Mouse (Mus musculus): Measurements from ENCODE around the gene Zfp366.

Gene Zfp366

GRCm38 (mm10) chr13:99226809-99227208 is 42.2 kb downstream of the Zfp366 start:
- no peak for DNase-seq (ENCODE audit: low spot score)

- DNase-seq (ENCODE audit: low spot score) = no peak
Observed at GRCm38 (mm10) chr13:99227456-99228250, 43.0 kb downstream of the Zfp366 start.

- no peak for DNase-seq (ENCODE audit: low spot score)
Observed at GRCm38 (mm10) chr13:99228821-99229570, 44.4 kb downstream of the Zfp366 start.

GRCm38 (mm10) chr13:99229641-99230494 is 45.2 kb downstream of the Zfp366 start:
- DNase-seq (ENCODE audit: low spot score) = no peak

- no peak for DNase-seq (ENCODE audit: low spot score)
Observed at GRCm38 (mm10) chr13:99230495-99230868, 45.9 kb downstream of the Zfp366 start.

- DNase-seq (ENCODE audit: low spot score) = no peak
Observed at GRCm38 (mm10) chr13:99233333-99233732, 48.7 kb downstream of the Zfp366 start.

GRCm38 (mm10) chr13:99233956-99234355 is 49.3 kb downstream of the Zfp366 start:
- no peak for DNase-seq (ENCODE audit: low spot score)

GRCm38 (mm10) chr13:99235428-99236210 is 51.0 kb downstream of the Zfp366 start:
- DNase-seq (ENCODE audit: low spot score) = no peak

- DNase-seq (ENCODE audit: low spot score) = no peak
Observed at GRCm38 (mm10) chr13:99236222-99236621, 51.6 kb downstream of the Zfp366 start.

- DNase-seq (ENCODE audit: low spot score) = no peak
Observed at GRCm38 (mm10) chr13:99237122-99237521, 52.5 kb downstream of the Zfp366 start.

GRCm38 (mm10) chr13:99237841-99238216 is 53.2 kb downstream of the Zfp366 start:
- no peak for DNase-seq (ENCODE audit: low spot score)

GRCm38 (mm10) chr13:99238217-99239160 is 53.9 kb downstream of the Zfp366 start:
- DNase-seq (ENCODE audit: low spot score) = no peak

GRCm38 (mm10) chr13:99239161-99239530 is 54.5 kb downstream of the Zfp366 start:
- DNase-seq (ENCODE audit: low spot score) = no peak

GRCm38 (mm10) chr13:99239741-99240140 is 55.1 kb downstream of the Zfp366 start:
- DNase-seq (ENCODE audit: low spot score) = no peak

- no peak for DNase-seq (ENCODE audit: low spot score)
Observed at GRCm38 (mm10) chr13:99241984-99242383, 57.4 kb downstream of the Zfp366 start.

GRCm38 (mm10) chr13:99242895-99243294 is 58.3 kb downstream of the Zfp366 start:
- DNase-seq (ENCODE audit: low spot score) = no peak

GRCm38 (mm10) chr13:99243831-99244230 is 59.2 kb downstream of the Zfp366 start:
- no peak for DNase-seq (ENCODE audit: low spot score)

GRCm38 (mm10) chr13:99244471-99244870 is 59.8 kb downstream of the Zfp366 start:
- no peak for DNase-seq (ENCODE audit: low spot score)

- DNase-seq (ENCODE audit: low spot score) = no peak
Observed at GRCm38 (mm10) chr13:99244896-99245295, 60.3 kb downstream of the Zfp366 start.

GRCm38 (mm10) chr13:99245916-99246460 is 61.4 kb downstream of the Zfp366 start:
- no peak for DNase-seq (ENCODE audit: low spot score)

All from urinary bladder, postnatal 10 days (tissue).